10 mouse cellular contexts compared by ENCODE assay signal in genomic region chr1:149862801-149863200, GRCm38 (mm10).
A peak's percentile ranks its signal among the peaks of the same experiment; 100 is the strongest.
DNase-seq lines count a peak whose midpoint lies in the region; ATAC-seq lines count a peak whose summit lies in the region.
"Had no signal": no experiment of that assay in that cellular context is flagged by ENCODE, and none has a peak within 500 bp of the region (broad histone marks: within the 10 kb centered on the region; RNA-seq: fewer than 3 reads in every experiment).

No protein-coding gene starts in this region.

- WGBS in kidney, embryonic 14.5 days = 57% methylated on average over 6 of the region's 6 CpGs
- WGBS in midbrain, embryonic 11.5 days = 68% methylated on average over 6 of the region's 6 CpGs

- peak; percentile 8 for DNase-seq in kidney, adult 18-20 months
- DNase-seq in brain, adult 2 months (ENCODE audit: low read depth, low spot score) = peak; percentile 60
- peak; percentile 44 to 60 for DNase-seq in heart, postnatal 10 days
- DNase-seq in lung, postnatal 25 days (ENCODE audit: low spot score) = peak; percentile 21
- no peak for DNase-seq in cerebellum, adult 11-12 months
- no peak for DNase-seq in embryo, embryonic 10.5 days (ENCODE audit: low spot score)
- no peak for DNase-seq in midbrain, embryonic 11.5 days (ENCODE audit: low spot score, missing footprints)
- DNase-seq: liver had no signal

- no peak overlapping the region for H3K27ac ChIP-seq in kidney, embryonic 14.5 days (ENCODE audit: low read depth, low read length)
- H3K27ac ChIP-seq in midbrain, embryonic 11.5 days (ENCODE audit: low read depth, low read length) = no peak overlapping the region
- H3K27ac ChIP-seq: neural tube, embryonic 13.5 days had no signal

- H3K36me3 ChIP-seq in kidney, embryonic 14.5 days (ENCODE audit: control insufficient read depth, insufficient read depth, low read length) = no peaks in the 10 kb centered on the region
- H3K36me3 ChIP-seq in midbrain, embryonic 11.5 days (ENCODE audit: control insufficient read depth, insufficient read depth, low read length) = no peaks in the 10 kb centered on the region
- H3K36me3 ChIP-seq: neural tube, embryonic 13.5 days had no signal

- no peak overlapping the region for H3K4me2 ChIP-seq in kidney, embryonic 14.5 days (replicated peaks; ENCODE audit: low read depth, low read length)
- no peak overlapping the region for H3K4me2 ChIP-seq in midbrain, embryonic 11.5 days
- H3K4me2 ChIP-seq: neural tube, embryonic 13.5 days had no signal

- no peak for ATAC-seq in kidney, embryonic 14.5 days (ENCODE audit: low FRiP score, low TSS enrichment)
- ATAC-seq in midbrain, embryonic 11.5 days (ENCODE audit: low FRiP score) = no peak

- no peaks in the 10 kb centered on the region for H3K9me3 ChIP-seq in kidney, embryonic 14.5 days (ENCODE audit: control insufficient read depth, low read length)
- no peaks in the 10 kb centered on the region for H3K9me3 ChIP-seq in midbrain, embryonic 11.5 days (ENCODE audit: control insufficient read depth, low read length)
- H3K9me3 ChIP-seq: neural tube, embryonic 13.5 days had no signal

- 0 out of 2 replicates have a peak, but pooled peaks cover 7% of the 10 kb centered on the region for H3K4me1 ChIP-seq in kidney, embryonic 14.5 days (ENCODE audit: control insufficient read depth, insufficient read depth, low read length)
- no peaks in the 10 kb centered on the region for H3K4me1 ChIP-seq in midbrain, embryonic 11.5 days (ENCODE audit: control insufficient read depth, insufficient read depth, low read length)
- H3K4me1 ChIP-seq: neural tube, embryonic 13.5 days had no signal

- intact Hi-C loops in heart, postnatal 10 days (cut with DNase I) = no loop called here

- no peaks in the 10 kb centered on the region for H3K27me3 ChIP-seq in kidney, embryonic 14.5 days (ENCODE audit: control insufficient read depth, insufficient read depth, low read length)
- H3K27me3 ChIP-seq in midbrain, embryonic 11.5 days (ENCODE audit: control insufficient read depth, insufficient read depth, low read length) = no peaks in the 10 kb centered on the region
- H3K27me3 ChIP-seq: neural tube, embryonic 13.5 days had no signal

- H3K4me3 ChIP-seq in kidney, embryonic 14.5 days (ENCODE audit: low read length) = no peak overlapping the region
- no peak overlapping the region for H3K4me3 ChIP-seq in midbrain, embryonic 11.5 days (ENCODE audit: low read depth, low read length)
- H3K4me3 ChIP-seq: neural tube, embryonic 13.5 days had no signal

- H3K9ac ChIP-seq in kidney, embryonic 14.5 days (ENCODE audit: low read depth, low read length) = no peak overlapping the region
- no peak overlapping the region for H3K9ac ChIP-seq in midbrain, embryonic 11.5 days (ENCODE audit: low read length)
- H3K9ac ChIP-seq: neural tube, embryonic 13.5 days had no signal

Comparison
In these comparisons a context has a peak if more than half of its experiments do, and no peak if none do; other contexts are left out.
1. DNase-seq: peak in kidney, adult 18-20 months (single experiment), brain, adult 2 months (single experiment), heart, postnatal 10 days (2 of 2) and lung, postnatal 25 days (single experiment); none in cerebellum, adult 11-12 months (single experiment), embryo, embryonic 10.5 days (single experiment) and midbrain, embryonic 11.5 days (single experiment).